Mouse (Mus musculus): ENCODE data around the gene Cog7. TPM values are rescaled to one million over a fixed set of nuclear protein-coding genes. Genes with fewer than 3 reads are reported as not detected.

Cog7 gene
- polyA plus RNA-seq, 1 experiment: 4.4 TPM

GRCm38 (mm10) chr7:121871631-121872030 lies 109.9 kb downstream of the Cog7 start:
- H3K9me3 ChIP-seq: 0 out of 2 replicates have a peak, but pooled peaks cover under 1% of the 10 kb centered on the region
- TF ChIP-seq GATA1 (IDR thresholded peaks at IDR 0.05; ENCODE audit: borderline replicate concordance, low read length) (no peak), FLI1 (IDR thresholded peaks at IDR 0.05; ENCODE audit: low read length) (no peak)
- no peaks in the 10 kb centered on the region for H3K36me3 ChIP-seq (replicated peaks; ENCODE audit: low read length)
- peaks cover 5% of the 10 kb centered on the region for H3K4me1 ChIP-seq
- peaks cover 28% of the 10 kb centered on the region for H3K27me3 ChIP-seq (replicated peaks)
- H3K4me3 ChIP-seq (replicated peaks): peak overlapping the region; percentile 47

GRCm38 (mm10) chr7:121864858-121865585 lies 116.5 kb downstream of the Cog7 start, which contains the start of gene Scnn1b:
TSS of gene Scnn1b (plus strand) at chr7:121865038.
- H3K27me3 ChIP-seq (replicated peaks): peaks cover 49% of the 10 kb centered on the region
- peak within 1 kb of the TSS; percentile 62 for H3K4me3 ChIP-seq (replicated peaks)
- TF ChIP-seq GATA1 (IDR thresholded peaks at IDR 0.05; ENCODE audit: borderline replicate concordance, low read length) (no peak), FLI1 (IDR thresholded peaks at IDR 0.05; ENCODE audit: low read length) (no peak)
- H3K36me3 ChIP-seq (replicated peaks; ENCODE audit: low read length): no peaks in the 10 kb centered on the region
- H3K9me3 ChIP-seq: peaks cover 4% of the 10 kb centered on the region; the same call in 1 of the 2 replicates
- H3K4me1 ChIP-seq: peaks cover 6% of the 10 kb centered on the region; the same call in 1 of the 2 replicates

GRCm38 (mm10) chr7:121858939-121859338 lies 122.6 kb downstream of the Cog7 start:
- Histone ChIP-seq H3K4me3 (replicated peaks) (no peak overlapping the region), H3K36me3 (replicated peaks; ENCODE audit: low read length) (no peaks in the 10 kb centered on the region), H3K9me3 (no peaks in the 10 kb centered on the region), H3K27me3 (replicated peaks) (peaks cover 12% of the 10 kb centered on the region), H3K4me1 (no peaks in the 10 kb centered on the region)
- TF ChIP-seq FLI1 (IDR thresholded peaks at IDR 0.05; ENCODE audit: low read length) (no peak), GATA1 (IDR thresholded peaks at IDR 0.05; ENCODE audit: borderline replicate concordance, low read length) (no peak)

GRCm38 (mm10) chr7:121857177-121857884 lies 124.2 kb downstream of the Cog7 start:
- Histone ChIP-seq H3K9me3 (no peaks in the 10 kb centered on the region), H3K27me3 (replicated peaks) (peaks cover 3% of the 10 kb centered on the region), H3K4me1 (no peaks in the 10 kb centered on the region), H3K4me3 (replicated peaks) (no peak overlapping the region), H3K36me3 (replicated peaks; ENCODE audit: low read length) (no peaks in the 10 kb centered on the region)
- TF ChIP-seq GATA1 (IDR thresholded peaks at IDR 0.05; ENCODE audit: borderline replicate concordance, low read length) (no peak), FLI1 (IDR thresholded peaks at IDR 0.05; ENCODE audit: low read length) (no peak)

GRCm38 (mm10) chr7:121848537-121849168 lies 132.9 kb downstream of the Cog7 start:
- TF ChIP-seq GATA1 (IDR thresholded peaks at IDR 0.05; ENCODE audit: borderline replicate concordance, low read length) (no peak), FLI1 (IDR thresholded peaks at IDR 0.05; ENCODE audit: low read length) (no peak)
- Histone ChIP-seq H3K4me1 (no peaks in the 10 kb centered on the region), H3K9me3 (no peaks in the 10 kb centered on the region), H3K4me3 (replicated peaks) (no peak overlapping the region), H3K27me3 (replicated peaks) (peaks cover 7% of the 10 kb centered on the region), H3K36me3 (replicated peaks; ENCODE audit: low read length) (no peaks in the 10 kb centered on the region)

- TF ChIP-seq GATA1 (IDR thresholded peaks at IDR 0.05; ENCODE audit: borderline replicate concordance, low read length) (no peak), FLI1 (IDR thresholded peaks at IDR 0.05; ENCODE audit: low read length) (no peak)
- H3K4me3 ChIP-seq (replicated peaks): no peak overlapping the region
- H3K36me3 ChIP-seq (replicated peaks; ENCODE audit: low read length): no peaks in the 10 kb centered on the region
- peaks cover 7% of the 10 kb centered on the region for H3K27me3 ChIP-seq (replicated peaks)
- 0 out of 2 replicates have a peak, but pooled peaks cover under 1% of the 10 kb centered on the region for H3K9me3 ChIP-seq
- peaks cover 4% of the 10 kb centered on the region; the same call in 1 of the 2 replicates for H3K4me1 ChIP-seq
These were observed 135.5 kb downstream of the Cog7 start for GRCm38 (mm10) chr7:121845964-121846363.

- 0 out of 2 replicates have a peak, but pooled peaks cover 4% of the 10 kb centered on the region for H3K9me3 ChIP-seq
- H3K36me3 ChIP-seq (replicated peaks; ENCODE audit: low read length): no peaks in the 10 kb centered on the region
- TF ChIP-seq FLI1 (IDR thresholded peaks at IDR 0.05; ENCODE audit: low read length): no peak
- TF ChIP-seq GATA1 (IDR thresholded peaks at IDR 0.05; ENCODE audit: borderline replicate concordance, low read length): no peak
- H3K4me3 ChIP-seq (replicated peaks): no peak overlapping the region
- H3K27me3 ChIP-seq (replicated peaks): peaks cover 5% of the 10 kb centered on the region
- peaks cover 4% of the 10 kb centered on the region; the same call in 1 of the 2 replicates for H3K4me1 ChIP-seq
These were observed 139.3 kb downstream of the Cog7 start for GRCm38 (mm10) chr7:121842234-121842633.

GRCm38 (mm10) chr7:121840810-121841209 lies 140.7 kb downstream of the Cog7 start:
- Histone ChIP-seq H3K4me3 (replicated peaks) (peak overlapping the region; percentile 35), H3K9me3 (peaks cover 6% of the 10 kb centered on the region), H3K27me3 (replicated peaks) (peaks cover 3% of the 10 kb centered on the region), H3K36me3 (replicated peaks; ENCODE audit: low read length) (no peaks in the 10 kb centered on the region), H3K4me1 (peaks cover 4% of the 10 kb centered on the region; the same call in 1 of the 2 replicates)
- no peak for TF ChIP-seq FLI1 (IDR thresholded peaks at IDR 0.05; ENCODE audit: low read length)
- no peak for TF ChIP-seq GATA1 (IDR thresholded peaks at IDR 0.05; ENCODE audit: borderline replicate concordance, low read length)

- H3K4me3 ChIP-seq (replicated peaks): no peak overlapping the region
- TF ChIP-seq GATA1 (IDR thresholded peaks at IDR 0.05; ENCODE audit: borderline replicate concordance, low read length): no peak
- TF ChIP-seq FLI1 (IDR thresholded peaks at IDR 0.05; ENCODE audit: low read length): no peak
- H3K27me3 ChIP-seq (replicated peaks): peaks cover 2% of the 10 kb centered on the region
- no peaks in the 10 kb centered on the region for H3K36me3 ChIP-seq (replicated peaks; ENCODE audit: low read length)
- peaks cover 10% of the 10 kb centered on the region for H3K9me3 ChIP-seq
- no peaks in the 10 kb centered on the region for H3K4me1 ChIP-seq
These were observed 144.7 kb downstream of the Cog7 start for GRCm38 (mm10) chr7:121836827-121837226.
